Mouse (Mus musculus) spleen, adult 2 months (tissue): ENCODE data around the gene Fos. TPM values are rescaled to one million over a fixed set of nuclear protein-coding genes. Genes with fewer than 3 reads are reported as not detected.

Experiments used
- DNase-seq, 2 experiments: peaks; one replicate each; pipeline versions ENCODE4 v3.0.0 to v3.0.0-alpha.2; 2012 to 2021; ENCODE audit warnings: low spot score in 2 of 2, low read depth in 1 of 2
- H3K27ac ChIP-seq: fragments of 200-500 bp; 2 replicates; pipeline ENCODE4 v1.5.1; 2012; ENCODE audit warnings: low read length, inconsistent platforms; ENCODE audit not compliant: insufficient read depth
- H3K27me3 ChIP-seq: fragments of 200-500 bp; 2 replicates; pipeline ENCODE4 v1.6.1; 2012; ENCODE audit warnings: mild to moderate bottlenecking, moderate library complexity, low read length, inconsistent platforms; ENCODE audit not compliant: control insufficient read depth, insufficient read depth
- H3K36me3 ChIP-seq: fragments of 200-500 bp; 2 replicates; pipeline ENCODE4 v1.6.1; 2012; ENCODE audit warnings: mild to moderate bottlenecking, low read length, inconsistent platforms; ENCODE audit not compliant: control insufficient read depth, insufficient read depth
- H3K4me1 ChIP-seq: fragments of 200-500 bp; 2 replicates; pipeline ENCODE4 v1.6.1; 2011; ENCODE audit warnings: inconsistent platforms; ENCODE audit not compliant: control insufficient read depth, insufficient read depth, insufficient read length
- H3K4me3 ChIP-seq: fragments of 200-500 bp; 2 replicates; pipeline ENCODE4 v1.5.1; 2011; ENCODE audit warnings: mild to moderate bottlenecking, inconsistent platforms; ENCODE audit not compliant: insufficient read depth, insufficient read length; ENCODE audit errors: extremely low read depth
- CTCF ChIP-seq: fragments of 200-500 bp; IDR thresholded peaks from 2 replicates; pipeline ENCODE4 v1.5.1; 2011; ENCODE audit warnings: mild to moderate bottlenecking, inconsistent platforms; ENCODE audit not compliant: insufficient read depth, insufficient read length, insufficient replicate concordance; ENCODE audit errors: extremely low read depth
- POLR2A ChIP-seq: fragments of 200-500 bp; IDR thresholded peaks from 2 replicates; pipeline ENCODE4 v1.6.1; 2011; ENCODE audit warnings: low read depth, low read length, inconsistent platforms
- WGBS: fragments of 180-500 bp; shearing (Covaris S2); methylation state at CpG from one replicate; pipeline ENCODE4 v1.1.7; 2018; 5-methylcytosine and 5-hydroxymethylcytosine counted together
- polyA plus RNA-seq: library from polyadenylated mRNA; depleted of rRNA; stranded (reverse); fragments of >200 nt; gene quantifications from 2 replicates; pipeline ENCODE4 v1.2.3, GENCODE M21; 2012

The Fos gene
- polyA plus RNA-seq, 1 experiment: 9.4 TPM

DNA sequence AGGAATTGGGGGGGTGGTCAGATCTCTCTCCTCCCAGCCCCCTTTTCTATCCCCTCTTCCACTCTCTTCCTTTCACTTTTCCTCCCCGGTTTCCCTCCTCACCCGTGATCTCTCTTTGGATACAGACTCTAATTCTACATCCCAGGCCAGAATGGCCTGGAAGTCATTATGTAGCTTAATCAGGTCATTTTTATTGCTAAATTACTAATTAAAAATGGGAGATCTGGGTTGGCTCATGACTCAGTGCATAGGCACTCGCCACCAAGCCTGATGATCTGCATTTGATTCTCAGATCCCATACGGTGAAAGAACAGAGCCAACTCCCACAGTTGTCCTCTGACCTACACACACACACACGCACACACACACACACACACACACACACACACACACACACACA, 39.2 kb upstream of the Fos start:
- no peaks in the 10 kb centered on the region for H3K27me3 ChIP-seq
- 92% methylated on average over 5 of the region's 5 CpGs for WGBS
- peaks cover 10% of the 10 kb centered on the region; the same call in 1 of the 2 replicates for H3K4me1 ChIP-seq

DNA sequence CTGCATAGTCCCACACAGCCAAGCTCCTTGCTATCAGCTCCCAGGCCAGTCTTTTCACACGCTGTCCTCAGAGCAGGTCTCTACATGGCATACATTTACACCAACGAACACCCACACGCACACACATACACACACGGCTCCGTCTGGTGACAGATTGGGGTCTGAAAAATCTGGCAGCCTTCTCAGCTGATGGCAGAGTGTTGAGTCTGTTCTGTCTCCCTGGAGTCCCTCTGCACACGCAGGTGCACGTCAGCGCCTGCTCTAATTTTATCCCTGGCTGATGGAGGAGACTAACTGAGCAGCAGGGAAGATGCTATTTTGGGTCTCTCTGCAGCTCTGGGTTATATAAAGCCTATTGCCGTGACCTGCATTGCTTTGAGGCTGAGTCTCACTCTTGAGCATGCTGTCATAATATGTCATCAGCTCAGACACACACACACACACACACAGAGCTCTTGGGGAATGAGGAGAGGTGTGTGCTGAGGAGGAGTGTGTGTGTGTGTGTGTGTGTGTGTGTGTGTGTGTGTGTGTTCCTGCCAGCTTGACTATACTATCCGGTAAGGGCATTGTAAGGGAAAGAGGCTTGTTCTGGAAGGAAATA, 37.6 kb upstream of the Fos start:
- no peak overlapping the region for H3K4me3 ChIP-seq
- WGBS: 42% methylated on average over 10 of the region's 10 CpGs
- no peak for DNase-seq
- no peaks in the 10 kb centered on the region for H3K36me3 ChIP-seq
- no peak overlapping the region for H3K27ac ChIP-seq
- TF ChIP-seq CTCF (no peak), POLR2A (no peak)
- no peaks in the 10 kb centered on the region for H3K27me3 ChIP-seq
- H3K4me1 ChIP-seq: peaks cover 2% of the 10 kb centered on the region; the same call in 1 of the 2 replicates

More for the DNA sequence above, 39.2 kb upstream of the Fos start:
- H3K36me3 ChIP-seq: no peaks in the 10 kb centered on the region
- no peak overlapping the region for H3K27ac ChIP-seq
- no peak for DNase-seq
- no peak overlapping the region for H3K4me3 ChIP-seq
- TF ChIP-seq POLR2A (no peak), CTCF (no peak)

DNA sequence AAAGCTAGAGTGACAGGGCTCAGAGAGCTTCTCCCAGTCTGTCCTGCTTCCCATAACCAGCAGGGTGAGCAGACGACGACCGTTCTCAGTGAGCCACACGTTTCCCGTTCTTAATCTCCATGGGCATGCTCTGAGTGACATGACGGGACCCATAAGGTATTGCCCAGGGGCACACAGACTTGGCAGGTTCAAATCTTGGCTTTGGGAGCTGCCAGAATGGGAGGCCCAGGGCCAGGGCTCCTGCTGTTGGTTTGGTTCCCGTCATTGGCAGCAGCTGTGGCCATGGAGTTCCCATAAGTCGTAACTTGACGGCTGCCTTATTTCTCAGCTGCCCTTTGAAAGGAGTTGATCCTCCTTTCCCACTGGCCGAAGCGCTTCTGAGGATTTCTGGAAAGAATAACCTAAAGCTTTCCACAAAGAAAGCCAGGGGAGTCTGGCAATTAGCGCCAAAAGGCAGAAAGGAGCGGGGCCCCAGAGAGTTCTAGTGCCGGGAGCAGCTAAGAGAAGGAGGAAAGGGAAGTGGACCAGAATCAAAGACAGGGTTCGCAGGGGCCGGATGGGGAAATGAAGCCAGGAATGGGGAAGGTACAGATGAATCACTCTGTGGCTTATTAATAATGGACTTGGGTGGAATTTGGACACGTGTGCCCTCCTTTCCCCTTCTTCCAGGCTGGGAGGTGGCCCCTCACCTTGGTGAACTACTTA, 36.4 kb upstream of the Fos start:
- H3K4me1 ChIP-seq: peaks cover 2% of the 10 kb centered on the region; the same call in 1 of the 2 replicates
- H3K4me3 ChIP-seq: no peak overlapping the region
- no peaks in the 10 kb centered on the region for H3K27me3 ChIP-seq
- H3K36me3 ChIP-seq: no peaks in the 10 kb centered on the region
- 69% methylated on average over 17 of the region's 17 CpGs for WGBS
- DNase-seq: no peak
- no peak for TF ChIP-seq CTCF
- TF ChIP-seq POLR2A: no peak
- H3K27ac ChIP-seq: no peak overlapping the region

DNA sequence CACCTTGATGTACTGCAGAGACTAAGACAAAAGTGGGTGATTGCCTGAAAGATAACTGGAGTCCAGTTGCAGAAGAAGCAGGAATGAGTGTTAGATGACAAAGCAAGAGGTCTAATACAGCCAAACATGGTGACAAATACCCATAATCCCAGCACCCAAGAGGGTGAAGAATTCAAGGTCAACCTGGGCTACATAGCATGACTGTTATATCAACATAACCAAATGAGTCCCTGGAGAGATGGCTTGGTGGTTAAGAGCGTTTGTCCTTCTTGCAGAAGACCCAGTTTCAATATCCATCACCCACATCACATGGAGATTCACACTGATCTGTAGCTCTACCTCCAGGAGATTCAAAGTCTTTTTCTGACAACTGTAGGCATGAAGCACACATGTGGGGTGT, 30.2 kb upstream of the Fos start:
- no peak for DNase-seq
- Histone ChIP-seq H3K4me1 (peaks cover 25% of the 10 kb centered on the region), H3K36me3 (no peaks in the 10 kb centered on the region), H3K4me3 (no peak overlapping the region), H3K27ac (no peak overlapping the region), H3K27me3 (no peaks in the 10 kb centered on the region)
- TF ChIP-seq CTCF (no peak), POLR2A (no peak)
- 41% methylated on average over 1 of the region's 1 CpGs for WGBS

DNA sequence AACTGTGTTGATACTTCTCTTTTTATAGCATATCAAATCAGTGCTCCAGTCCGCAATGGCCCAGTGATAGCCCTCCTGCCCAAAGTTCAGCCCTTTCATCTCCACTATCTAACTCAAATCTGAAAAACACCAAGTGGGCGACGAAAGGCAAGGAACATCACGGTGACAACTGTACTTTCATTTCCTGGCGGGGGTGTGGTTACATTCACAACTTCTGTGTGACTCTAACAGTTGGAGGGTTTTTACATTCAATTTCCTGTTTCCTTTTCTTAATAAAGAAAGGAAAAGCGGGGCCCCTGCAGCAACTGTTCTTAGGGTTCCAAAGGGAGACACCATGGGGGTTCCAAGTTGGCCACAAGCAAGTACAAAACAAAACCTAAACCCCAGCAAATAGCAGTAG, 29.0 kb upstream of the Fos start:
- peak overlapping the region; percentile 45; the same call in 1 of the 2 replicates for H3K4me3 ChIP-seq
- peak overlapping the region; percentile 91 for H3K27ac ChIP-seq
- no peaks in the 10 kb centered on the region for H3K27me3 ChIP-seq
- TF ChIP-seq POLR2A: no peak
- no peak for TF ChIP-seq CTCF
- 2% methylated on average over 6 of the region's 6 CpGs for WGBS
- H3K36me3 ChIP-seq: no peaks in the 10 kb centered on the region
- peaks cover 25% of the 10 kb centered on the region for H3K4me1 ChIP-seq
- peak; percentile 59 to 68 for DNase-seq

DNA sequence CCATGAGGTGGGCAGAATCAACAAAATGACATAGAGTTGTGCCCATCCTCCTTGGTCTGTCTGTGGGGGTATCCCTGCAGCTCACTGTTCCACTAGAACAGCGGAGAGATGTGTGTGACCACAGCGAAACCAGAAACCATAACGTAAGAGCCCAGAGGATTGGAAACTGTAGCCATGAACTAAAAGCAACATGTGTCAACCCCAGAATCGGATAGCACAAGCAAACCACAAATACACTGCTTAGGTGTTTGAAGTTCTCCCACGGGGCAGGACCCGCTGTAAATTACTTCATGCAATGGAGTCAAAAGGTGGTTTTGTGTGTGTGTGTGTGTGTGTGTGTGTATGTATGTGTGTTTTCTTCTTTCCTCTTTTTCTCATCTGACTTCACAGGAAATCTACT, 26.7 kb upstream of the Fos start:
- no peaks in the 10 kb centered on the region for H3K27me3 ChIP-seq
- H3K36me3 ChIP-seq: no peaks in the 10 kb centered on the region
- no peak overlapping the region for H3K4me3 ChIP-seq
- peak in 1 of 2 experiments; percentile 74 for DNase-seq
- TF ChIP-seq POLR2A (no peak), CTCF (no peak)
- H3K27ac ChIP-seq: peak overlapping the region; percentile 58
- peaks cover 25% of the 10 kb centered on the region for H3K4me1 ChIP-seq
- WGBS: 10% methylated on average over 6 of the region's 6 CpGs

DNA sequence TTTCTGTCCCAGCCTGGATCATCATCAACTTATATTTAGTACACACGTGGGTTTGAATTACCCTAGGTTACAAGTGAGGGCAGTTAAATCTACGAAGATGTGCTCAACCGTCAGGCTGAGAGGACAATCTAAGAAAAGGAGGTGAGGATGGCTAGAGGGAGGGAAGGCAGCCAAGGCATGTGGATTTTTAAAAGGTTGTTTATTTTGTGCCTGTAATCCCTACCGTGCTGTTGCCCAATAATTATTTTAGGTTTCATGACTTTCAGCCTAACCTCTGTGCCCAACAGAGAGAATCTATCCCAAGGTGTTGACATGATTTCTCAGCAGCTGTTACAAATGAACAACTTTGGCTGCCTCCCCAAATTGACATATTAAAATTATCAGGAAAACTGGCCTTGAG, 26.2 kb upstream of the Fos start:
- DNase-seq: no peak

More for the DNA sequence above, 26.2 kb upstream of the Fos start:
- TF ChIP-seq CTCF: no peak
- TF ChIP-seq POLR2A: no peak
- no peak overlapping the region for H3K4me3 ChIP-seq
- no peaks in the 10 kb centered on the region for H3K27me3 ChIP-seq
- H3K4me1 ChIP-seq: peaks cover 25% of the 10 kb centered on the region
- H3K27ac ChIP-seq: peak overlapping the region; percentile 58; the same call in 1 of the 2 replicates
- no peaks in the 10 kb centered on the region for H3K36me3 ChIP-seq
- 33% methylated on average over 4 of the region's 4 CpGs for WGBS
